Mouse (Mus musculus) heart, embryonic 14.5 days (tissue): ENCODE data around the gene Taf10. TPM values are rescaled to one million over a fixed set of nuclear protein-coding genes. Genes with fewer than 3 reads are reported as not detected.
A peak's percentile ranks its signal among the peaks of the same experiment; 100 is the strongest.

Experiments
- ATAC-seq: fragments of 200-750 bp; cut with Nextera tagmentation; 2 replicates; pipeline ENCODE4 v1.8.0; 2017; ENCODE audit warnings: low read depth, moderate TSS enrichment; ENCODE audit not compliant: insufficient number of reproducible peaks, insufficient read depth, low FRiP score
- H3K27ac ChIP-seq, 2 experiments: fragments of 200-500 bp in 1 of 2; fragments of 300-500 bp in 1 of 2; sonication (generic) in 1 of 2; replicated peaks in 1 of 2; 2 replicates each; pipeline ENCODE4 v1.5.1; 2012 to 2014; ENCODE audit warnings: low read depth in 2 of 2, low read length in 2 of 2, control low read depth in 1 of 2, mild to moderate bottlenecking in 1 of 2, mixed read lengths in 1 of 2; ENCODE audit not compliant: control insufficient read depth in 1 of 2, insufficient read depth in 1 of 2
- H3K27me3 ChIP-seq: fragments of 300-500 bp; sonication (generic); 2 replicates; pipeline ENCODE4 v1.6.1; 2014; ENCODE audit warnings: mild to moderate bottlenecking, low read length, control low read depth; ENCODE audit not compliant: control insufficient read depth, insufficient read depth
- H3K36me3 ChIP-seq: fragments of 300-500 bp; sonication (generic); 2 replicates; pipeline ENCODE4 v1.6.1; 2014; ENCODE audit warnings: mild to moderate bottlenecking, control low read depth, low read length, mixed read lengths; ENCODE audit not compliant: control insufficient read depth, insufficient read depth
- H3K4me1 ChIP-seq, 2 experiments: fragments of 200-500 bp in 1 of 2; fragments of 300-500 bp in 1 of 2; sonication (generic) in 1 of 2; 2 replicates each; pipeline ENCODE4 v1.6.1; 2012 to 2014; ENCODE audit warnings: low read length in 2 of 2, control low read depth in 1 of 2, mixed read lengths in 1 of 2; ENCODE audit not compliant: control insufficient read depth in 2 of 2, insufficient read depth in 2 of 2
- H3K4me2 ChIP-seq: fragments of 300-500 bp; sonication (generic); 2 replicates; pipeline ENCODE4 v1.6.1; 2014; ENCODE audit warnings: mild to moderate bottlenecking, low read length
- H3K4me3 ChIP-seq, 2 experiments: fragments of 200-500 bp in 1 of 2; fragments of 300-500 bp in 1 of 2; sonication (generic) in 1 of 2; 2 replicates each; pipeline ENCODE4 v1.5.1; 2012 to 2014; ENCODE audit warnings: low read length in 2 of 2, mild to moderate bottlenecking in 2 of 2, control low read depth in 1 of 2, low read depth in 1 of 2, moderate library complexity in 1 of 2; ENCODE audit not compliant: control insufficient read depth in 1 of 2, insufficient read depth in 1 of 2
- H3K9ac ChIP-seq: fragments of 300-500 bp; sonication (generic); 2 replicates; pipeline ENCODE4 v1.6.1; 2014; ENCODE audit warnings: mild to moderate bottlenecking, low read length
- H3K9me3 ChIP-seq: fragments of 300-500 bp; sonication (generic); 2 replicates; pipeline ENCODE4 v1.6.1; 2016; ENCODE audit warnings: low read length, control low read depth; ENCODE audit not compliant: control insufficient read depth
- WGBS: fragments of 180-500 bp; shearing (Covaris S2); extraction: QIAGEN DNeasy Blood & Tissue Kit; methylation state at CpG from one replicate; pipeline ENCODE4 v1.1.7; 2014; 5-methylcytosine and 5-hydroxymethylcytosine counted together
- polyA plus RNA-seq: library from polyadenylated mRNA; unstranded; fragments of >200 nt; fragmentation: Nextera tagmentation; extraction: Ambion mirVana; gene quantifications from 2 replicates; pipeline ENCODE4 v1.2.1, GENCODE M21; 2014

Gene Taf10
- polyA plus RNA-seq, 1 experiment from 2014 or later, result 159 TPM

DNA sequence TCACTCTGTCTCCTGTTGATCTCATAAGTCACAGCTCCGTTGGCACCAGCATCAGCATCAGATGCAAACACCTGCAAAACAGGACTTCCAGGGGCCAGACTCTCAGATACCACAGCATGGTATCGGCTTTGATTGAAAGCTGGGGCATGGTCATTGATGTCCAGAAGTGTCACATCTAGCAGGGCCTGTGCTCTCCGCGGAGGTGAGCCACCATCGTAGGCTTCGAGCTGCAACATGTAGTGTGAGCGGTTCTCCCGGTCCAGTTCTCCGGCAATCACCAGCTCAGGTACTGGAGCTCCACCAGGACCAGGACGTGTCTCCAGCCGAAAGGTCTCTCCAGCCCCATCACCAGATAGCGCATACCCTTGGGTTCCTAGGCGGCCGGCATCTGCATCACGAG is 28.2 kb upstream of the Taf10 start:
- 91% methylated on average over 15 of the region's 15 CpGs for WGBS
- Histone ChIP-seq H3K4me2 (no peak overlapping the region), H3K9me3 (no peaks in the 10 kb centered on the region), H3K36me3 (peaks cover 29% of the 10 kb centered on the region), H3K9ac (no peak overlapping the region), H3K4me1 (peaks cover 5 to 19% of the 10 kb centered on the region in 2 experiments; a peak in 3 of 4 replicates), H3K27ac (no peak overlapping the region), H3K27me3 (no peaks in the 10 kb centered on the region), H3K4me3 (no peak overlapping the region)
- no peak for ATAC-seq

- no peak overlapping the region for H3K4me2 ChIP-seq
- no peak overlapping the region for H3K9ac ChIP-seq
- H3K4me3 ChIP-seq, result no peak overlapping the region
- no peaks in the 10 kb centered on the region for H3K9me3 ChIP-seq
- 91% methylated on average over 3 of the region's 3 CpGs for WGBS
- no peak overlapping the region for H3K27ac ChIP-seq
- H3K36me3 ChIP-seq, result peaks cover 41% of the 10 kb centered on the region
- H3K4me1 ChIP-seq, result peaks cover 5 to 17% of the 10 kb centered on the region in 2 experiments; a peak in 3 of 4 replicates
- no peaks in the 10 kb centered on the region for H3K27me3 ChIP-seq
- ATAC-seq, result no peak
Measured at GRCm38 (mm10) chr7:105769959-105770358, 25.8 kb upstream of the Taf10 start.

GRCm38 (mm10) chr7:105767729-105768165 is 23.6 kb upstream of the Taf10 start:
- no peak overlapping the region for H3K4me2 ChIP-seq
- peaks cover 11% of the 10 kb centered on the region for H3K27me3 ChIP-seq
- 31% methylated on average over 6 of the region's 6 CpGs for WGBS
- peaks cover 3 to 12% of the 10 kb centered on the region in 2 experiments; a peak in 3 of 4 replicates for H3K4me1 ChIP-seq
- no peaks in the 10 kb centered on the region for H3K9me3 ChIP-seq
- no peak for ATAC-seq
- H3K4me3 ChIP-seq, result no peak overlapping the region
- H3K27ac ChIP-seq, result peak overlapping the region; percentile 14 to 55; a peak in 1 of 4 replicates
- peaks cover 60% of the 10 kb centered on the region for H3K36me3 ChIP-seq
- H3K9ac ChIP-seq, result no peak overlapping the region

GRCm38 (mm10) chr7:105764331-105764730 is 20.2 kb upstream of the Taf10 start:
- no peaks in the 10 kb centered on the region for H3K9me3 ChIP-seq
- peaks cover 22% of the 10 kb centered on the region for H3K27me3 ChIP-seq
- H3K4me1 ChIP-seq, result peaks cover 3 to 12% of the 10 kb centered on the region in 2 experiments; a peak in 3 of 4 replicates
- H3K36me3 ChIP-seq, result peaks cover 53% of the 10 kb centered on the region
- no peak overlapping the region for H3K9ac ChIP-seq
- H3K27ac ChIP-seq, result no peak overlapping the region
- no peak overlapping the region for H3K4me2 ChIP-seq
- ATAC-seq, result no peak
- no peak overlapping the region for H3K4me3 ChIP-seq
- 86% methylated on average over 11 of the region's 11 CpGs for WGBS

DNA sequence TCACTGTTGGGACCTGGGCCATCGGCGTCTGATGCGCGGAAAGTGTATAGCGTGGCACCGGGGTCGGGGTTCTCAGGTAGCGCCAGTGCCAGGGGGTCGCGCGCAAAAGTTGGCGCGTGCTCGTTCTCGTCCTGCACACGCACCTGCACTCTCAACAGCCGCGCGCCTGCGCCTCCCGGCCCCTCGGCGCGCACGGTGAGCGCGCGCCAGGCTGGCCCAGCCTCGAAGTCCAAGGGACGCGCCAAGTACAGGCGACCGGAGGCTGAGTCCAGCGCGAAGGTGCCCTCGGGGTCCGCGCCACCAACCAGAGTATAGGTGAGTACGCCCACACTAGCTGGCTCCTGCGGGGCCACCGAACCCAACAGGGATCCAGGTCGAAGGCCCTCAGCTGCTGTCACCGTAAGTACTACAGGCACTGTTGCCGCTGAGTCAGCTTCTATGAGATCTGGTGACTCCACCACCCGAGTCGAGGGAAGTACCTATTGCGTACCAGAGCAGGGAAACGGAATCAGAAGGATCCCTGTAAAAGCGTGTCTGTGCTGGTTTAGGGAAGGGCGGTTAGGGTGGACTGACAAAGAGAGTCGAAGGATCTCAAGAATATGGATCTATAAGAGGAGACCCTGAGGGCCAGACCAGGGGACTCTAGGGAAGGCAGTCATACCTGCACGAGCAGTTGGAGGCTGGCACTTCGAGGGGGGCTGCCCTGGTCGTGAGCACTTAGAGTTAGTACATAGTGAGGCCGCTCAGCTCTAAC is 18.5 kb upstream of the Taf10 start:
- peak overlapping the region; percentile 34; the same call in 1 of the 2 replicates for H3K9ac ChIP-seq
- peaks cover 69% of the 10 kb centered on the region for H3K36me3 ChIP-seq
- H3K4me3 ChIP-seq, result peak overlapping the region; percentile 24 to 39
- WGBS, result 34% methylated on average over 55 of the region's 55 CpGs
- H3K4me1 ChIP-seq, result peaks cover 0 to 7% of the 10 kb centered on the region in 2 experiments; a peak in 1 of 4 replicates
- H3K9me3 ChIP-seq, result no peaks in the 10 kb centered on the region
- H3K4me2 ChIP-seq, result peak overlapping the region; percentile 84
- H3K27ac ChIP-seq, result no peak overlapping the region
- H3K27me3 ChIP-seq, result peaks cover 22% of the 10 kb centered on the region
- ATAC-seq, result no peak

DNA sequence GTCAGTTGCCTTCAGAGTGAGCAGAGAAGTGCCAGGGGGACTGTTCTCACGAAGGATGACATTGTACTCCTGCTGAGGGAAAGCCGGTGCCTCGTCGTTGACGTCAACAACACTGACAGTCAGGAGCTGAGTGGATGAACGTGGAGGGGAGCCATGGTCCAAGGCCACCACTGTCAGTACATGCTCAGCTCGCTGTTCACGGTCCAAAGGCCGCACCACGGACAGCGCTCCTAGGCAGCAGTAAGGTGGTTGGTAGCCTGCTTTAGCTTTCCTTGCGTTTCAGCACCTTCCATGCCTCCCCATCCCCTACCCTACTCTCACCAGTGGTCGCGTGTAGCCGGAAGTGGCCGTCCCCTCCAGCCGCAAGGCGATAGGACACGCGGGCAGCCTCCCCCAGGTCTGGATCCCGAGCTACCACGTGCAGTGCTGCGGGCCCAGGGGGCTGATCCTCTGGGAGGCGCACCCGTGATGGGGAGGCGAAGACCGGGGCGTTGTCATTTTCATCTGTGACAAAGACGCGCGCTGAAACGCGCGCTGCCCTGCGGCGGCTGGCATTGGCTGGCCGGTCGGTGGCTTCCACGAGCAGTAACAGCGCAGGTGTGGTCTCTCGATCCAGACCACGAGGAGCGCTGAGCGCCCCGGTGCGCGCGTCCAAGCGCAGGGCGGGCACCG is 17.8 kb upstream of the Taf10 start:
- peaks cover 0 to 4% of the 10 kb centered on the region in 2 experiments; a peak in 1 of 4 replicates for H3K4me1 ChIP-seq
- 0 out of 2 replicates have a peak, but pooled peaks have one; percentile 27 for ATAC-seq
- peaks cover 76% of the 10 kb centered on the region for H3K36me3 ChIP-seq
- peaks cover 22% of the 10 kb centered on the region for H3K27me3 ChIP-seq
- H3K4me3 ChIP-seq, result peak overlapping the region; percentile 24 to 39
- no peaks in the 10 kb centered on the region for H3K9me3 ChIP-seq
- 21% methylated on average over 51 of the region's 51 CpGs for WGBS
- H3K9ac ChIP-seq, result no peak overlapping the region
- H3K4me2 ChIP-seq, result peak overlapping the region; percentile 84
- H3K27ac ChIP-seq, result no peak overlapping the region

GRCm38 (mm10) chr7:105753281-105753680 is 9.1 kb upstream of the Taf10 start:
- Histone ChIP-seq H3K4me3 (no peak overlapping the region), H3K9ac (no peak overlapping the region), H3K27me3 (no peaks in the 10 kb centered on the region)

More at GRCm38 (mm10) chr7:105753281-105753680, 9.1 kb upstream of the Taf10 start:
- Histone ChIP-seq H3K9me3 (no peaks in the 10 kb centered on the region), H3K4me1 (peaks cover 3 to 7% of the 10 kb centered on the region in 2 experiments; a peak in 3 of 4 replicates), H3K27ac (no peak overlapping the region), H3K36me3 (peaks cover 66% of the 10 kb centered on the region), H3K4me2 (no peak overlapping the region)
- 84% methylated on average over 10 of the region's 10 CpGs for WGBS
- ATAC-seq, result no peak
